Mouse (Mus musculus): ENCODE measurements at regions not wholly inside any gene's neighbourhood (a gene's known extent, or its start where the extent isn't known, plus 50 kb on each side); places are given as distances from the start of the nearest gene placed in this dataset.
A peak's percentile ranks its signal among the peaks of the same experiment; 100 is the strongest.

- peak; percentile 6 for DNase-seq
Observed at GRCm38 (mm10) chr3:149993199-149993598, 1002.8 kb upstream of the Adgrl2 start.

GRCm38 (mm10) chr3:149987801-149988200 lies 997.4 kb upstream of the Adgrl2 start:
- no peak for DNase-seq

- no peak for DNase-seq
Observed at GRCm38 (mm10) chr3:149956993-149957392, 966.6 kb upstream of the Adgrl2 start.

GRCm38 (mm10) chr3:149936197-149936596 lies 945.8 kb upstream of the Adgrl2 start:
- no peak for DNase-seq

GRCm38 (mm10) chr3:149934832-149935231 lies 944.5 kb upstream of the Adgrl2 start:
- DNase-seq: no peak

GRCm38 (mm10) chr3:149928456-149929360 lies 938.4 kb upstream of the Adgrl2 start:
- DNase-seq: no peak

- no peak for DNase-seq
Observed at GRCm38 (mm10) chr3:149920206-149920605, 929.9 kb upstream of the Adgrl2 start.

- no peak for DNase-seq
Observed at GRCm38 (mm10) chr3:149918201-149918600, 927.8 kb upstream of the Adgrl2 start.

- no peak for DNase-seq
Observed at GRCm38 (mm10) chr3:149910721-149911120, 920.4 kb upstream of the Adgrl2 start.

GRCm38 (mm10) chr3:149901783-149902182 lies 911.4 kb upstream of the Adgrl2 start:
- no peak for DNase-seq

- no peak for DNase-seq
Observed at GRCm38 (mm10) chr3:149876553-149876952, 886.2 kb upstream of the Adgrl2 start.

GRCm38 (mm10) chr3:149865945-149866344 lies 875.6 kb upstream of the Adgrl2 start:
- no peak for DNase-seq

- no peak for DNase-seq
Observed at GRCm38 (mm10) chr3:149846941-149847539, 856.7 kb upstream of the Adgrl2 start.

- DNase-seq: no peak
Observed at GRCm38 (mm10) chr3:149845826-149846486, 855.6 kb upstream of the Adgrl2 start.

- DNase-seq: no peak
Observed at GRCm38 (mm10) chr3:149845083-149845825, 854.9 kb upstream of the Adgrl2 start.

- DNase-seq: no peak
Observed at GRCm38 (mm10) chr3:149837921-149838320, 847.6 kb upstream of the Adgrl2 start.

- no peak for DNase-seq
Observed at GRCm38 (mm10) chr3:149836467-149837233, 846.3 kb upstream of the Adgrl2 start.

GRCm38 (mm10) chr3:149827181-149827580 lies 836.8 kb upstream of the Adgrl2 start:
- no peak for DNase-seq

GRCm38 (mm10) chr3:149826757-149827156 lies 836.4 kb upstream of the Adgrl2 start:
- DNase-seq: no peak

- no peak for DNase-seq
Observed at GRCm38 (mm10) chr3:149820670-149821069, 830.3 kb upstream of the Adgrl2 start.

- no peak for DNase-seq
Observed at GRCm38 (mm10) chr3:149819863-149820262, 829.5 kb upstream of the Adgrl2 start.

- DNase-seq: no peak
Observed at GRCm38 (mm10) chr3:149819081-149819480, 828.7 kb upstream of the Adgrl2 start.
